Mouse (Mus musculus) neural tube, embryonic 11.5 days (tissue): ENCODE data around the gene St6galnac5. TPM values are rescaled to one million over a fixed set of nuclear protein-coding genes. Genes with fewer than 3 reads are reported as not detected.

Experiments used
- ATAC-seq: fragments of 200-750 bp; cut with Nextera tagmentation; 2 replicates; pipeline ENCODE4 v1.8.0; 2017; ENCODE audit warnings: moderate number of reproducible peaks, mild to moderate bottlenecking, moderate TSS enrichment, moderate library complexity; ENCODE audit not compliant: insufficient read depth, low FRiP score, low TSS enrichment
- DNase-seq: peaks from one replicate; pipeline ENCODE4 v3.0.0-alpha.2; 2015; ENCODE audit warnings: low spot score
- H3K27ac ChIP-seq: fragments of 300-500 bp; sonication (generic); 2 replicates; pipeline ENCODE4 v1.5.1; 2014; ENCODE audit warnings: low read depth, mild to moderate bottlenecking, low read length
- H3K27me3 ChIP-seq: fragments of 300-500 bp; sonication (generic); 2 replicates; pipeline ENCODE4 v1.6.1; 2014; ENCODE audit warnings: mild to moderate bottlenecking, low read length, mixed read lengths; ENCODE audit not compliant: control insufficient read depth, insufficient read depth
- H3K36me3 ChIP-seq: fragments of 300-500 bp; sonication (generic); 2 replicates; pipeline ENCODE4 v1.6.1; 2014; ENCODE audit warnings: mild to moderate bottlenecking, low read length, moderate library complexity, mixed read lengths; ENCODE audit not compliant: control insufficient read depth, insufficient read depth
- H3K4me1 ChIP-seq: fragments of 300-500 bp; sonication (generic); 2 replicates; pipeline ENCODE4 v1.6.1; 2014; ENCODE audit warnings: low read length, mixed read lengths; ENCODE audit not compliant: control insufficient read depth, insufficient read depth
- H3K4me2 ChIP-seq: fragments of 300-500 bp; sonication (generic); 2 replicates; pipeline ENCODE4 v1.6.1; 2014; ENCODE audit warnings: low read depth, mild to moderate bottlenecking, moderate library complexity
- H3K4me3 ChIP-seq: fragments of 300-500 bp; sonication (generic); 2 replicates; pipeline ENCODE4 v1.5.1; 2014; ENCODE audit warnings: low read depth, low read length
- H3K9ac ChIP-seq: fragments of 300-500 bp; sonication (generic); 2 replicates; pipeline ENCODE4 v1.6.1; 2014; ENCODE audit warnings: mild to moderate bottlenecking, low read length
- H3K9me3 ChIP-seq: fragments of 300-500 bp; sonication (generic); 2 replicates; pipeline ENCODE4 v1.6.1; 2016; ENCODE audit warnings: low read length; ENCODE audit not compliant: control insufficient read depth
- WGBS: fragments of 180-500 bp; shearing (Covaris S2); extraction: QIAGEN DNeasy Blood & Tissue Kit; methylation state at CpG from one replicate; pipeline ENCODE4 v1.1.7; 2014; 5-methylcytosine and 5-hydroxymethylcytosine counted together
- polyA plus RNA-seq: library from polyadenylated mRNA; unstranded; fragments of >200 nt; fragmentation: Nextera tagmentation; extraction: Ambion mirVana; gene quantifications from 2 replicates; pipeline ENCODE4 v1.2.1, GENCODE M21; 2014

The St6galnac5 gene
- polyA plus RNA-seq, 1 experiment from 2014 or later = 6.7 TPM

GRCm38 (mm10) chr3:152896111-152896510, 85.9 kb downstream of the St6galnac5 start:
- 78% methylated on average over 3 of the region's 3 CpGs for WGBS
- H3K9me3 ChIP-seq = no peaks in the 10 kb centered on the region
- H3K9ac ChIP-seq = no peak overlapping the region
- no peaks in the 10 kb centered on the region for H3K27me3 ChIP-seq
- H3K4me3 ChIP-seq = no peak overlapping the region
- H3K36me3 ChIP-seq = no peaks in the 10 kb centered on the region
- DNase-seq (no peak), ATAC-seq (no peak)
- H3K4me2 ChIP-seq = no peak overlapping the region
- no peaks in the 10 kb centered on the region for H3K4me1 ChIP-seq
- H3K27ac ChIP-seq = no peak overlapping the region

- 79% methylated on average over 4 of the region's 4 CpGs for WGBS
- no peak overlapping the region for H3K4me2 ChIP-seq
- H3K27me3 ChIP-seq = no peaks in the 10 kb centered on the region
- ATAC-seq (no peak), DNase-seq (no peak)
- H3K36me3 ChIP-seq = no peaks in the 10 kb centered on the region
- no peak overlapping the region for H3K27ac ChIP-seq
- no peaks in the 10 kb centered on the region for H3K4me1 ChIP-seq
- no peak overlapping the region for H3K4me3 ChIP-seq
- no peaks in the 10 kb centered on the region for H3K9me3 ChIP-seq
- H3K9ac ChIP-seq = no peak overlapping the region
Observed at GRCm38 (mm10) chr3:152894935-152895334, 87.1 kb downstream of the St6galnac5 start.

GRCm38 (mm10) chr3:152888116-152888515, 93.9 kb downstream of the St6galnac5 start:
- H3K4me3 ChIP-seq = no peak overlapping the region
- WGBS = 83% methylated on average over 7 of the region's 7 CpGs
- H3K36me3 ChIP-seq = no peaks in the 10 kb centered on the region
- no peak overlapping the region for H3K4me2 ChIP-seq
- DNase-seq (no peak), ATAC-seq (no peak)
- no peak overlapping the region for H3K27ac ChIP-seq
- no peak overlapping the region for H3K9ac ChIP-seq
- H3K4me1 ChIP-seq = no peaks in the 10 kb centered on the region
- no peaks in the 10 kb centered on the region for H3K27me3 ChIP-seq
- no peaks in the 10 kb centered on the region for H3K9me3 ChIP-seq

- Histone ChIP-seq H3K9me3 (no peaks in the 10 kb centered on the region), H3K4me2 (no peak overlapping the region), H3K36me3 (no peaks in the 10 kb centered on the region), H3K4me3 (no peak overlapping the region), H3K9ac (no peak overlapping the region), H3K27me3 (no peaks in the 10 kb centered on the region), H3K4me1 (no peaks in the 10 kb centered on the region), H3K27ac (no peak overlapping the region)
- DNase-seq (no peak), ATAC-seq (no peak)
Observed at GRCm38 (mm10) chr3:152886749-152887148, 95.3 kb downstream of the St6galnac5 start.

- ATAC-seq = no peak
- H3K4me2 ChIP-seq = no peak overlapping the region
- H3K9me3 ChIP-seq = no peaks in the 10 kb centered on the region
- no peaks in the 10 kb centered on the region for H3K27me3 ChIP-seq
- no peaks in the 10 kb centered on the region for H3K4me1 ChIP-seq
- no peaks in the 10 kb centered on the region for H3K36me3 ChIP-seq
- H3K27ac ChIP-seq = no peak overlapping the region
- DNase-seq = no peak
- WGBS = 79% methylated on average over 3 of the region's 3 CpGs
- no peak overlapping the region for H3K4me3 ChIP-seq
- no peak overlapping the region for H3K9ac ChIP-seq
Observed at GRCm38 (mm10) chr3:152883556-152883955, 98.5 kb downstream of the St6galnac5 start.

GRCm38 (mm10) chr3:152881706-152882105, 100.3 kb downstream of the St6galnac5 start:
- Histone ChIP-seq H3K4me1 (no peaks in the 10 kb centered on the region), H3K27ac (no peak overlapping the region), H3K27me3 (no peaks in the 10 kb centered on the region), H3K36me3 (no peaks in the 10 kb centered on the region), H3K9me3 (no peaks in the 10 kb centered on the region), H3K4me3 (no peak overlapping the region), H3K9ac (no peak overlapping the region), H3K4me2 (no peak overlapping the region)
- 85% methylated on average over 4 of the region's 4 CpGs for WGBS
- no peak for ATAC-seq
- DNase-seq = no peak

GRCm38 (mm10) chr3:152880121-152880835, 101.8 kb downstream of the St6galnac5 start:
- WGBS = 63% methylated on average over 15 of the region's 15 CpGs
- no peak for ATAC-seq
- H3K9me3 ChIP-seq = no peaks in the 10 kb centered on the region
- H3K4me3 ChIP-seq = no peak overlapping the region
- H3K27ac ChIP-seq = no peak overlapping the region
- no peaks in the 10 kb centered on the region for H3K4me1 ChIP-seq
- H3K4me2 ChIP-seq = no peak overlapping the region
- H3K27me3 ChIP-seq = no peaks in the 10 kb centered on the region
- no peak for DNase-seq
- H3K9ac ChIP-seq = no peak overlapping the region
- H3K36me3 ChIP-seq = no peaks in the 10 kb centered on the region

- DNase-seq = no peak
- no peaks in the 10 kb centered on the region for H3K27me3 ChIP-seq
Observed at GRCm38 (mm10) chr3:152875723-152876290, 106.2 kb downstream of the St6galnac5 start.

More at GRCm38 (mm10) chr3:152875723-152876290, 106.2 kb downstream of the St6galnac5 start:
- H3K27ac ChIP-seq = no peak overlapping the region
- no peak overlapping the region for H3K4me3 ChIP-seq
- no peaks in the 10 kb centered on the region for H3K4me1 ChIP-seq
- no peak overlapping the region for H3K9ac ChIP-seq
- no peak overlapping the region for H3K4me2 ChIP-seq
- H3K9me3 ChIP-seq = no peaks in the 10 kb centered on the region
- WGBS = 83% methylated on average over 6 of the region's 6 CpGs
- H3K36me3 ChIP-seq = no peaks in the 10 kb centered on the region
- ATAC-seq = no peak
